Mouse (Mus musculus): ENCODE measurements around the gene Sbno2. TPM values are rescaled to one million over a fixed set of nuclear protein-coding genes. Genes with fewer than 3 reads are reported as not detected.

Gene Sbno2
- polyA plus RNA-seq, 1 experiment from 2014 or later = 10.3 TPM

Other genes starting within 250 kb of the Sbno2 start
- 10.4 and 11.2 TPM in 2 replicates for gene Prtn3, start 231.1 kb downstream of the Sbno2 start, polyA plus RNA-seq (2015; fragmentation: Nextera tagmentation; extraction: Ambion mirVana)
- 387 and 426 TPM in 2 replicates for gene Plppr3, start 230.9 kb downstream of the Sbno2 start, polyA plus RNA-seq (2015; fragmentation: Nextera tagmentation; extraction: Ambion mirVana)
- 0.26 and 0.32 TPM in 2 replicates for gene Elane, start 219.3 kb downstream of the Sbno2 start, polyA plus RNA-seq (2015; fragmentation: Nextera tagmentation; extraction: Ambion mirVana)
- not detected in 2 replicates for gene Cfd, start 214.7 kb downstream of the Sbno2 start, polyA plus RNA-seq (2015; fragmentation: Nextera tagmentation; extraction: Ambion mirVana)
- 48.2 and 53.8 TPM in 2 replicates for gene Med16, start 196.6 kb downstream of the Sbno2 start, polyA plus RNA-seq (2015; fragmentation: Nextera tagmentation; extraction: Ambion mirVana)
- gene Gm26602, start 194.7 kb downstream of the Sbno2 start, polyA plus RNA-seq (2015; fragmentation: Nextera tagmentation; extraction: Ambion mirVana) = 1.4 and 18.3 TPM in 2 replicates
- 3.1 and 3.7 TPM in 2 replicates for gene Kiss1r, start 188.6 kb downstream of the Sbno2 start, polyA plus RNA-seq (2015; fragmentation: Nextera tagmentation; extraction: Ambion mirVana)
- 293 and 300 TPM in 2 replicates for gene R3hdm4, start 184.4 kb downstream of the Sbno2 start, polyA plus RNA-seq (2015; fragmentation: Nextera tagmentation; extraction: Ambion mirVana)
- gene Arid3a, start 178.5 kb downstream of the Sbno2 start, polyA plus RNA-seq (2015; fragmentation: Nextera tagmentation; extraction: Ambion mirVana) = 1.6 and 1.7 TPM in 2 replicates
- gene Wdr18, start 145.4 kb downstream of the Sbno2 start, polyA plus RNA-seq (2015; fragmentation: Nextera tagmentation; extraction: Ambion mirVana) = 97.7 and 102 TPM in 2 replicates
- gene Grin3b, start 134.9 kb downstream of the Sbno2 start, polyA plus RNA-seq (2015; fragmentation: Nextera tagmentation; extraction: Ambion mirVana) = 0.45 and 0.46 TPM in 2 replicates
- gene Tmem259, start 121.2 kb downstream of the Sbno2 start, polyA plus RNA-seq (2015; fragmentation: Nextera tagmentation; extraction: Ambion mirVana) = 11.7 and 17.4 TPM in 2 replicates
- gene Cnn2, start 117.0 kb downstream of the Sbno2 start, polyA plus RNA-seq (2015; fragmentation: Nextera tagmentation; extraction: Ambion mirVana) = 30.5 and 38.9 TPM in 2 replicates
- 4.2 and 5.1 TPM in 2 replicates for gene Abca7, start 109.1 kb downstream of the Sbno2 start, polyA plus RNA-seq (2015; fragmentation: Nextera tagmentation; extraction: Ambion mirVana)
- gene Arhgap45, start 88.9 kb downstream of the Sbno2 start, polyA plus RNA-seq (2015; fragmentation: Nextera tagmentation; extraction: Ambion mirVana) = 1.7 and 2.2 TPM in 2 replicates
- 141 and 143 TPM in 2 replicates for gene Polr2e, start 65.8 kb downstream of the Sbno2 start, polyA plus RNA-seq (2015; fragmentation: Nextera tagmentation; extraction: Ambion mirVana)
- gene Gpx4, start 58.4 kb downstream of the Sbno2 start, polyA plus RNA-seq (2015; fragmentation: Nextera tagmentation; extraction: Ambion mirVana) = 601 and 643 TPM in 2 replicates
- gene Stk11, start 10.2 kb upstream of the Sbno2 start, polyA plus RNA-seq (2015; fragmentation: Nextera tagmentation; extraction: Ambion mirVana) = 17.7 and 18.3 TPM in 2 replicates
- 554 and 581 TPM in 2 replicates for gene Atp5d, start 33.1 kb upstream of the Sbno2 start, polyA plus RNA-seq (2015; fragmentation: Nextera tagmentation; extraction: Ambion mirVana)
- 98.8 and 130 TPM in 2 replicates for gene Cbarp, start 35.3 kb upstream of the Sbno2 start, polyA plus RNA-seq (2015; fragmentation: Nextera tagmentation; extraction: Ambion mirVana)
- gene Midn, start 42.7 kb upstream of the Sbno2 start, polyA plus RNA-seq (2015; fragmentation: Nextera tagmentation; extraction: Ambion mirVana) = 16.0 and 16.1 TPM in 2 replicates
- 288 and 311 TPM in 2 replicates for gene Cirbp, start 60.4 kb upstream of the Sbno2 start, polyA plus RNA-seq (2015; fragmentation: Nextera tagmentation; extraction: Ambion mirVana)
- gene 1600002K03Rik, start 67.4 kb upstream of the Sbno2 start, polyA plus RNA-seq (2015; fragmentation: Nextera tagmentation; extraction: Ambion mirVana) = 9.4 and 10.1 TPM in 2 replicates
- gene Efna2, start 73.9 kb upstream of the Sbno2 start, polyA plus RNA-seq (2015; fragmentation: Nextera tagmentation; extraction: Ambion mirVana) = 21.5 and 22.7 TPM in 2 replicates
- gene Mum1, start 120.9 kb upstream of the Sbno2 start, polyA plus RNA-seq (2015; fragmentation: Nextera tagmentation; extraction: Ambion mirVana) = 38.0 and 38.7 TPM in 2 replicates
- 349 and 361 TPM in 2 replicates for gene Ndufs7, start 143.6 kb upstream of the Sbno2 start, polyA plus RNA-seq (2015; fragmentation: Nextera tagmentation; extraction: Ambion mirVana)
- gene Gamt, start 155.4 kb upstream of the Sbno2 start, polyA plus RNA-seq (2015; fragmentation: Nextera tagmentation; extraction: Ambion mirVana) = 31.8 and 32.6 TPM in 2 replicates
- 38.4 and 38.5 TPM in 2 replicates for gene Dazap1, start 155.9 kb upstream of the Sbno2 start, polyA plus RNA-seq (2015; fragmentation: Nextera tagmentation; extraction: Ambion mirVana)
- 491 and 527 TPM in 2 replicates for gene Rps15, start 186.9 kb upstream of the Sbno2 start, polyA plus RNA-seq (2015; fragmentation: Nextera tagmentation; extraction: Ambion mirVana)
- 139 and 149 TPM in 2 replicates for gene Apc2, start 190.4 kb upstream of the Sbno2 start, polyA plus RNA-seq (2015; fragmentation: Nextera tagmentation; extraction: Ambion mirVana)
- gene 2310011J03Rik, start 215.0 kb upstream of the Sbno2 start, polyA plus RNA-seq (2015; fragmentation: Nextera tagmentation; extraction: Ambion mirVana) = 31.7 and 32.8 TPM in 2 replicates
- gene Pcsk4, start 223.9 kb upstream of the Sbno2 start, polyA plus RNA-seq (2015; fragmentation: Nextera tagmentation; extraction: Ambion mirVana) = 8.1 and 8.5 TPM in 2 replicates
- 7.5 and 7.6 TPM in 2 replicates for gene Reep6, start 224.4 kb upstream of the Sbno2 start, polyA plus RNA-seq (2015; fragmentation: Nextera tagmentation; extraction: Ambion mirVana)
- gene Adamtsl5, start 242.8 kb upstream of the Sbno2 start, polyA plus RNA-seq (2015; fragmentation: Nextera tagmentation; extraction: Ambion mirVana) = 1.1 and 1.8 TPM in 2 replicates

Data from hindbrain, embryonic 16.5 days (tissue).